Mouse (Mus musculus): ENCODE measurements at regions not wholly inside any gene's neighbourhood (a gene's known extent, or its start where the extent isn't known, plus 50 kb on each side); places are given as distances from the start of the nearest gene placed in this dataset.

- no peaks in the 10 kb centered on the region for H3K36me3 ChIP-seq (ENCODE audit: control insufficient read depth, insufficient read depth, low read length)
- no peaks in the 10 kb centered on the region for H3K27me3 ChIP-seq (ENCODE audit: control insufficient read depth, insufficient read depth, low read length)
- ATAC-seq (replicated peaks; ENCODE audit: low FRiP score), result no peak
- no peak for DNase-seq (ENCODE audit: low spot score)
- no peaks in the 10 kb centered on the region for H3K4me1 ChIP-seq (replicated peaks; ENCODE audit: control insufficient read depth, insufficient read depth, low read length)
- no peak overlapping the region for H3K9ac ChIP-seq (ENCODE audit: low read length)
- no peak overlapping the region for H3K4me2 ChIP-seq (ENCODE audit: low read depth, low read length, severe bottlenecking)
- no peak overlapping the region for H3K27ac ChIP-seq (ENCODE audit: low read depth, low read length)
- H3K4me3 ChIP-seq (ENCODE audit: low read depth, low read length), result no peak overlapping the region
- no peaks in the 10 kb centered on the region for H3K9me3 ChIP-seq (ENCODE audit: control insufficient read depth, low read length)
- WGBS, result 70% methylated on average over 2 of the region's 2 CpGs
These were observed 2989.1 kb upstream of the 5930422O12Rik start for GRCm38 (mm10) chr8:30439423-30439822.

GRCm38 (mm10) chr8:30441821-30442220 lies 2986.7 kb upstream of the 5930422O12Rik start:
- Histone ChIP-seq H3K27me3 (ENCODE audit: control insufficient read depth, insufficient read depth, low read length) (no peaks in the 10 kb centered on the region), H3K36me3 (ENCODE audit: control insufficient read depth, insufficient read depth, low read length) (no peaks in the 10 kb centered on the region), H3K4me2 (ENCODE audit: low read depth, low read length, severe bottlenecking) (no peak overlapping the region), H3K4me3 (ENCODE audit: low read depth, low read length) (no peak overlapping the region), H3K4me1 (replicated peaks; ENCODE audit: control insufficient read depth, insufficient read depth, low read length) (no peaks in the 10 kb centered on the region), H3K27ac (ENCODE audit: low read depth, low read length) (no peak overlapping the region), H3K9me3 (ENCODE audit: control insufficient read depth, low read length) (no peaks in the 10 kb centered on the region), H3K9ac (ENCODE audit: low read length) (no peak overlapping the region)
- ATAC-seq (replicated peaks; ENCODE audit: low FRiP score) (no peak), DNase-seq (ENCODE audit: low spot score) (no peak)
- 87% methylated on average over 1 of the region's 1 CpGs for WGBS

- Histone ChIP-seq H3K27me3 (ENCODE audit: control insufficient read depth, insufficient read depth, low read length) (no peaks in the 10 kb centered on the region), H3K9ac (ENCODE audit: low read length) (no peak overlapping the region), H3K4me3 (ENCODE audit: low read depth, low read length) (no peak overlapping the region), H3K9me3 (ENCODE audit: control insufficient read depth, low read length) (no peaks in the 10 kb centered on the region), H3K4me1 (replicated peaks; ENCODE audit: control insufficient read depth, insufficient read depth, low read length) (no peaks in the 10 kb centered on the region), H3K27ac (ENCODE audit: low read depth, low read length) (no peak overlapping the region), H3K4me2 (ENCODE audit: low read depth, low read length, severe bottlenecking) (no peak overlapping the region), H3K36me3 (ENCODE audit: control insufficient read depth, insufficient read depth, low read length) (no peaks in the 10 kb centered on the region)
- WGBS, result 82% methylated on average over 2 of the region's 2 CpGs
- ATAC-seq (replicated peaks; ENCODE audit: low FRiP score) (no peak), DNase-seq (ENCODE audit: low spot score) (no peak)
These were observed 2984.6 kb upstream of the 5930422O12Rik start for GRCm38 (mm10) chr8:30443874-30444273.

GRCm38 (mm10) chr8:30444274-30444673 lies 2984.2 kb upstream of the 5930422O12Rik start:
- H3K4me3 ChIP-seq (ENCODE audit: low read depth, low read length), result no peak overlapping the region
- DNase-seq (ENCODE audit: low spot score), result no peak
- H3K4me2 ChIP-seq (ENCODE audit: low read depth, low read length, severe bottlenecking), result no peak overlapping the region
- no peak overlapping the region for H3K27ac ChIP-seq (ENCODE audit: low read depth, low read length)
- no peaks in the 10 kb centered on the region for H3K4me1 ChIP-seq (replicated peaks; ENCODE audit: control insufficient read depth, insufficient read depth, low read length)
- H3K9me3 ChIP-seq (ENCODE audit: control insufficient read depth, low read length), result no peaks in the 10 kb centered on the region
- H3K9ac ChIP-seq (ENCODE audit: low read length), result no peak overlapping the region
- WGBS, result 87% methylated on average over 4 of the region's 4 CpGs
- ATAC-seq (replicated peaks; ENCODE audit: low FRiP score), result no peak
- no peaks in the 10 kb centered on the region for H3K27me3 ChIP-seq (ENCODE audit: control insufficient read depth, insufficient read depth, low read length)
- H3K36me3 ChIP-seq (ENCODE audit: control insufficient read depth, insufficient read depth, low read length), result no peaks in the 10 kb centered on the region

GRCm38 (mm10) chr8:30458136-30458535 lies 2970.4 kb upstream of the 5930422O12Rik start:
- Histone ChIP-seq H3K27me3 (ENCODE audit: control insufficient read depth, insufficient read depth, low read length) (no peaks in the 10 kb centered on the region), H3K4me3 (ENCODE audit: low read depth, low read length) (no peak overlapping the region), H3K4me2 (ENCODE audit: low read depth, low read length, severe bottlenecking) (no peak overlapping the region), H3K9ac (ENCODE audit: low read length) (no peak overlapping the region), H3K36me3 (ENCODE audit: control insufficient read depth, insufficient read depth, low read length) (no peaks in the 10 kb centered on the region), H3K4me1 (replicated peaks; ENCODE audit: control insufficient read depth, insufficient read depth, low read length) (no peaks in the 10 kb centered on the region), H3K27ac (ENCODE audit: low read depth, low read length) (no peak overlapping the region), H3K9me3 (ENCODE audit: control insufficient read depth, low read length) (no peaks in the 10 kb centered on the region)
- no peak for ATAC-seq (replicated peaks; ENCODE audit: low FRiP score)
- DNase-seq (ENCODE audit: low spot score), result no peak
- WGBS, result 87% methylated on average over 4 of the region's 4 CpGs

- Histone ChIP-seq H3K4me1 (replicated peaks; ENCODE audit: control insufficient read depth, insufficient read depth, low read length) (no peaks in the 10 kb centered on the region), H3K9me3 (ENCODE audit: control insufficient read depth, low read length) (no peaks in the 10 kb centered on the region), H3K9ac (ENCODE audit: low read length) (no peak overlapping the region), H3K27ac (ENCODE audit: low read depth, low read length) (no peak overlapping the region), H3K36me3 (ENCODE audit: control insufficient read depth, insufficient read depth, low read length) (no peaks in the 10 kb centered on the region), H3K4me2 (ENCODE audit: low read depth, low read length, severe bottlenecking) (no peak overlapping the region), H3K4me3 (ENCODE audit: low read depth, low read length) (no peak overlapping the region), H3K27me3 (ENCODE audit: control insufficient read depth, insufficient read depth, low read length) (no peaks in the 10 kb centered on the region)
- no peak for ATAC-seq (replicated peaks; ENCODE audit: low FRiP score)
- 48% methylated on average over 3 of the region's 3 CpGs for WGBS
- DNase-seq (ENCODE audit: low spot score), result no peak
These were observed 2945.6 kb upstream of the 5930422O12Rik start for GRCm38 (mm10) chr8:30482956-30483355.

- ATAC-seq (replicated peaks; ENCODE audit: low FRiP score) (no peak), DNase-seq (ENCODE audit: low spot score) (no peak)
- H3K4me3 ChIP-seq (ENCODE audit: low read depth, low read length), result no peak overlapping the region
- no peaks in the 10 kb centered on the region for H3K4me1 ChIP-seq (replicated peaks; ENCODE audit: control insufficient read depth, insufficient read depth, low read length)
- no peak overlapping the region for H3K4me2 ChIP-seq (ENCODE audit: low read depth, low read length, severe bottlenecking)
- no peak overlapping the region for H3K9ac ChIP-seq (ENCODE audit: low read length)
- no peaks in the 10 kb centered on the region for H3K27me3 ChIP-seq (ENCODE audit: control insufficient read depth, insufficient read depth, low read length)
- 86% methylated on average over 6 of the region's 6 CpGs for WGBS
- no peaks in the 10 kb centered on the region for H3K36me3 ChIP-seq (ENCODE audit: control insufficient read depth, insufficient read depth, low read length)
- H3K9me3 ChIP-seq (ENCODE audit: control insufficient read depth, low read length), result no peaks in the 10 kb centered on the region
- H3K27ac ChIP-seq (ENCODE audit: low read depth, low read length), result no peak overlapping the region
These were observed 2933.6 kb upstream of the 5930422O12Rik start for GRCm38 (mm10) chr8:30494851-30495355.

- no peaks in the 10 kb centered on the region for H3K4me1 ChIP-seq (replicated peaks; ENCODE audit: control insufficient read depth, insufficient read depth, low read length)
- H3K4me2 ChIP-seq (ENCODE audit: low read depth, low read length, severe bottlenecking), result no peak overlapping the region
- H3K27ac ChIP-seq (ENCODE audit: low read depth, low read length), result no peak overlapping the region
- 78% methylated on average over 2 of the region's 2 CpGs for WGBS
- DNase-seq (ENCODE audit: low spot score), result no peak
- no peaks in the 10 kb centered on the region for H3K36me3 ChIP-seq (ENCODE audit: control insufficient read depth, insufficient read depth, low read length)
- H3K4me3 ChIP-seq (ENCODE audit: low read depth, low read length), result no peak overlapping the region
- H3K9ac ChIP-seq (ENCODE audit: low read length), result no peak overlapping the region
- no peaks in the 10 kb centered on the region for H3K27me3 ChIP-seq (ENCODE audit: control insufficient read depth, insufficient read depth, low read length)
- H3K9me3 ChIP-seq (ENCODE audit: control insufficient read depth, low read length), result no peaks in the 10 kb centered on the region
- no peak for ATAC-seq (replicated peaks; ENCODE audit: low FRiP score)
These were observed 2926.3 kb upstream of the 5930422O12Rik start for GRCm38 (mm10) chr8:30502164-30502563.

- H3K4me3 ChIP-seq (ENCODE audit: low read depth, low read length), result no peak overlapping the region
- H3K9ac ChIP-seq (ENCODE audit: low read length), result no peak overlapping the region
- H3K36me3 ChIP-seq (ENCODE audit: control insufficient read depth, insufficient read depth, low read length), result no peaks in the 10 kb centered on the region
- H3K4me2 ChIP-seq (ENCODE audit: low read depth, low read length, severe bottlenecking), result no peak overlapping the region
- 78% methylated on average over 2 of the region's 2 CpGs for WGBS
- ATAC-seq (replicated peaks; ENCODE audit: low FRiP score), result no peak
- H3K27ac ChIP-seq (ENCODE audit: low read depth, low read length), result no peak overlapping the region
- H3K4me1 ChIP-seq (replicated peaks; ENCODE audit: control insufficient read depth, insufficient read depth, low read length), result no peaks in the 10 kb centered on the region
- no peaks in the 10 kb centered on the region for H3K27me3 ChIP-seq (ENCODE audit: control insufficient read depth, insufficient read depth, low read length)
- no peak for DNase-seq (ENCODE audit: low spot score)
- no peaks in the 10 kb centered on the region for H3K9me3 ChIP-seq (ENCODE audit: control insufficient read depth, low read length)
These were observed 2917.2 kb upstream of the 5930422O12Rik start for GRCm38 (mm10) chr8:30511358-30511757.
